Mouse (Mus musculus) stomach, postnatal 0 days (tissue): ENCODE results near the gene Rhd.

Experiments used
- CTCF ChIP-seq: IDR thresholded peaks from 2 replicates; pipeline ENCODE4 v1.5.1; 2016; ENCODE audit warnings: antibody characterized with exemption, low read depth, mild to moderate bottlenecking, moderate library complexity
- EP300 ChIP-seq: optimal IDR thresholded peaks from 2 replicates; pipeline ENCODE3; 2016; ENCODE audit warnings: antibody characterized with exemption

- peak; percentile 58 for TF ChIP-seq CTCF
- no peak for TF ChIP-seq EP300
Measured at GRCm38 (mm10) chr4:134880041-134880440, 15.7 kb downstream of the Rhd start.
